Mouse (Mus musculus): ENCODE data around the gene Cygb.
"Not testable (repeated sequence)": the region's sequence is repeated elsewhere in the genome, so short reads cannot be mapped to it uniquely, and the experiment has no call there.

The Cygb gene

DNA sequence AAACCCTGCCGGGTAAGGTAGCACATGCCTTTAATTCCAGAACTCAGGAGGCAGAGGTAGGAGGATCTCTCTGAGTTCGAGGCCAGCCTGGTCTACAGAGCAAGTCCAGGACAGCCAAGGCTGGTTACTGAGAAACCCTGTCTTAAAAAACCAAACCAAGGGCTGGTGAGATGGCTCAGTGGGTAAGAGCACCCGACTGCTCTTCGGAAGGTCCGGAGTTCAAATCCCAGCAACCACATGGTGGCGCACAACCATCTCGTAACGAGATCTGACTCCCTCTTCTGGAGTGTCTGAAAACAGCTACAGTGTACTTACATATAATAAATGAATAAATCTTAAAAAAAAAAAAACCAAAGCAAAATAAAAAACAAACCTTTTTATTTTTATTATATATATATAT lies 17.5 kb downstream of the Cygb start:
- DNase-seq (ENCODE audit: inconsistent ontology term) = not testable (repeated sequence)

GRCm38 (mm10) chr11:116632962-116633361 lies 21.2 kb downstream of the Cygb start:
- DNase-seq (ENCODE audit: inconsistent ontology term) = no peak

DNA sequence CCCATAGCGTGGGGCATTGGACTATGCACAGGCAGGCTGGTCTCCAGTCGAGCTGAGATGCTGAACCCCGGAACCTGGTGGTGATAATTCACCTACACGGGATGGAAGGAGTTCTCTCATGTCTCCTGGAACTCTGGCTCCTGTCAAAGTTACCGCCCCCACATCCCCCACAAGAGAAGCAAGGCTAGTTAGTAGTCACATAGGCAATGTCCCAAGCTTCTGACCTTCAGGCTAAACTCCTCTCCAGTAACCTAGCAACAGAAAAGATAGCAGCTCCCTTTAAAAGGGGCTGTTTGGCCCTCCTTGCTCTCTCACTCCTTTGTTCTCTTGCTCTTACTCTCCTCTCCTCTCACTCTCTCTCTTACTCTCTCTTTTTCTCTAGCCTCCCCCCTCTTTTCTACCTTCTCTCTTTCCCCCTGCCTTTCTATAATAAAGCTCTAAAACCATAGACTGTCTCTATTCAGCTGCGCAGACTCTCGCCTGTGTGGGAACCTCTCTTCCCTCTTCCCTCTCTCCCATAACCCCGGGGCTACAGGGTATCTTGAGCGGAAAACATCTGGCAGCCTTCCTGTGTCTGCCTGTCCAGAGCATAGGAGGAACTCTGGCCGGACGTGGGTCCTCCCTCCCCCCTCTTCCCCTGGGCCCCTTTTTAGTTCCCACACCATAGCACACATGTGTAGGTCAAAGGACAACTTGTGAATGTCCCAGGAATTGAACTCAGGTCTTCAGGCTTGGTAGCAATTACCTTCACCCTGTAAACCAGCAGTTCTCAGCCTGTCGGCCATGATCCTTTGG lies 23.7 kb downstream of the Cygb start:
- no peak for DNase-seq (ENCODE audit: inconsistent ontology term)

- DNase-seq (ENCODE audit: inconsistent ontology term) = no peak
Measured at GRCm38 (mm10) chr11:116629472-116629871, 24.6 kb downstream of the Cygb start.

DNA sequence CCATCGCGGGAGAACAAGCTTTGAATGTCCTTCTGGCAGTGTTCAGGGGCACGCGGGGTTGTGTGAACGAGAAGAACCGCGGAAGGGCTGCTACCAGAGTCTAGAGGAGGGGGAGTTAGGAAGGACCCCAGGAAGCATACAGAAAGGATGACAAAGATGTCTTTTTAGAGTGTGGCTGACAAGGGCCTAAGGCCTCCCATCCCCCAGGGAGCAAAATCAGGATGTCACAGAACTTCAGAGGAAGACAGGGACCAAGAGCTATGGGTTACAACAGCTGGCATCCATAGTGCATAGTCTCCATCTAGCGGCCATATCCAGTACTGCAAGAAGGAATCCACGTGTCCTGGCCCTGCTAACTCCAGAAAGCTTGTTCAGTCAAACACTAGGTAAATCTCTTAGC lies 25.4 kb downstream of the Cygb start:
- peak; percentile 72 for DNase-seq (ENCODE audit: inconsistent ontology term)

DNA sequence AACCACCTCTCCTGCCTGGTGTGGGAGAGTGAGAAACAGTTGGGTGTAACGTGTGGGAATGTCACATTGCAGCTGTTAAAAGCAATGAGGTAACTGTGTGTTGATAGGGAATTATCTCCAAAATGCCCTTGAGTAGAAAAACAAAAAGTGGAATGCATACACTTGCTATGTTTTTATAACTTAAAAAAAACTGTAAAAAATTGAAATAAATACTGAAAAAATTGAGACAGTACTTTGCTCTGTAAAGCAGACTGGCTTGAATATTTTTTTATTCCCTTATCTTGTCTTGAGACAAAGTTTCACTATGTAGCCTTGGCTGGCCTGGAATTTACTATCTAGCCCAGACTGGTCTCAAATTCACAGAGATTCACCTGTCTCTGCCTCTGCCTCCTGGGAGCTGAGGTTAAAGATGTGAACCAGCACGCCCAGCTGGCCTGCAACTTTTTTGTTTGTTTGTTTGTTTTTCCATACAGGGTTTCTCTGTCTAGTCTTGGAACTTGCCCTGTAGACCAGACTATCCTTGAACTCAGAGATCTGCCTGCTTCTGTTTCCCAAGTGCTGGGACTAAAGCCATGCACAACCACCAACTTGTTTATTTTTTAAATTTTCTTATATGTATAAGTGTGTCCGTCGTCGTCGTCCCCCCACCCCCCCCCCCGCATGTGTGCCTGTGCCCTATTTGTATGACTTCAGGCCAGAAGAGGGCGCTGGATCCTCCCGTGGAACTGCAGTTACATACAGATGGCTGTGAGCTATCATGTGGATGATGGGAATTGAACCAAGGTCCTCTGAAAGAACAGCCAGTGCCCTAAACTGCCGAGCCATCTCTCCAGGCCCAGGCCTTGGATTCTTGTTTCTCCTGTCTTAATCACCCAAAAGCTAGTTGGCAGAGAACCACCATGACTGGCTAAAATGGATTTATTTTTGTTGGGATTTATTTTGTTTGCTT lies 26.8 kb downstream of the Cygb start:
- DNase-seq (ENCODE audit: inconsistent ontology term) = no peak

GRCm38 (mm10) chr11:116626299-116627071 lies 27.6 kb downstream of the Cygb start, which contains the start of gene Rhbdf2:
Gene Rhbdf2, minus strand, starts transcription at chr11:116627019.
- no peak for DNase-seq (ENCODE audit: inconsistent ontology term)

DNA sequence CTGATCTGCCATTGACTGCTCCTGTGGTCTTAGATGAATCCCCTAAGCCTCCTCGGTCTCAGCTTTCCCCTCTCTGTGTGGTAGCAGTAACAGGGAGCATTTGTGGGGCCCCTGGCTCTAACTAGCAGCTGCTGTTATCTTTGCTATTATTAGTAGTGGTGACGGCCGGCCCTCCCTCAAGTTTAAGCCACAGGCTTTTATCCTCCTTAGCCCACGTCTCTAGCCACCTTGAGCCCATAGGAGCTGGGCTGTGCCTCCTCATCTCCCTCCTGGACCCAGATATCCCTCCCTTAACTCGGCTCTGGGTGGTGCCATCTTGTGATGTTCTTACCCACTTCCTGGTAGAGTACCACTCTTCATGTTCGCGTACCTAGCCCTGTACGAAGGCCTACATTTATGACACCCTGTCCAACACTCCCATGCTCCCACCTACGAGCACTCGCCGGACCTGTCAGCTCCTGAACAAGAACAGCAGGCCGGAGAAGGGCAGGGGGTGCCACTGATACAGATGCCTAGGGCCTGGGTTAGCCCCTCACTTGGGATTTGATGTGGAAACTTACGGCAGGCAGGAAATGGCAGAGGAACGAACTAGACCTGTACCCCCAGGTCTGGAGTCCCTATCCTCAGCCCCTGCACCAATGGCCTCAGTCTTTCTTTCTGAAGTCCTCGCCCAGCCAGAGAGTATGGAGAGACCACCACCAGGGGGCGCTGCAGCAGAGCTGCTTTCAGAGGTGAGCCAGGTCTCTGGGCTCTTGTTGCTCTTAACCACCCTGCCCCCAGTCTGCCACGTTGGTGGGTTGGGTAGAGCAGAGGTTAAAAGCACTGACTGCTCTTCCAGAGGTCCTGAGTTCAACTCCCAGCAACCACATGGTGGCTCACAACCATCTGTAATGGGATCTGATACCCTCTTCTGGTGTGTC lies 28.8 kb downstream of the Cygb start:
- DNase-seq (ENCODE audit: inconsistent ontology term) = no peak

- peak; percentile 93 for DNase-seq (ENCODE audit: inconsistent ontology term)
Measured at GRCm38 (mm10) chr11:116624131-116624832, 29.8 kb downstream of the Cygb start.

DNA sequence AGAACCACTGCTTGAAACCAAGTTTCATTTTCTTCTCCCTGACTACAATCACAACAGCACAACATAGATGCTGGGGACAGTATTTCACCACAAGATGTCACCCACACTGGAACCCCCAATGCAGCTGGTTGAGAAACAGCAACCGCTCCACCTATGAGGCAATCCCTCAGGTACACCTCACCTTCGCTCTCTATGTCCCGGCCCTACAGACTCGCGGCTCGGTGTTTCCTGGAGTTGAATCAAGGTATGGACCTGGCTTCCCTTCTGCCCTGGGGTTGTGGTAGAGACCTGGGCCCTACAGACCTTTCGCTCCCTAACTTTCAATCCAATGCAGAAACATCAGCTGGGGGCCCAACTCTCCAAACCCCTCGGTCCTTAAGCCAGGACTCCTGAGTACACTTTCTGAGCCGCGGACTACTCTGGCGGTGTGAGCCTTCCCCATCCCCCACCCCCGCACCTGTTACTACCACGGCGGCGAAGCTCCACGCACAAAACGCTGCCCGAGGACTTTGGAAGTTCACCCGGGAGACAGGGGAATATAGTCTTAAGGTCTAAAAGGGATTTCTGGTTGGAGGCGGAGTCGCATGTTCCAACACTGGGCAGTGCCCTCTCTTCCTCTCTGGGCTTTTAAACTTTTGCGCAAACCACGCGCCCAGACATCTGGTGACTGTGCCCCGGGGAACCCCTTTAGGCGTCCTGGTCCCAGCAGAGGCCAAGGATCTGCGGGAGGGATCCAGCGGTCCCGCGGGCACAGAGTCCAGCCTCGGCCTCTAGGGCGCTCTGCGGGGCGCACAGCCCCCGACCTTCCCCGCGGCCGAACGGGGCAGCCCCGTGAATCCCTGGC lies 30.6 kb downstream of the Cygb start:
- DNase-seq (ENCODE audit: inconsistent ontology term) = no peak

DNA sequence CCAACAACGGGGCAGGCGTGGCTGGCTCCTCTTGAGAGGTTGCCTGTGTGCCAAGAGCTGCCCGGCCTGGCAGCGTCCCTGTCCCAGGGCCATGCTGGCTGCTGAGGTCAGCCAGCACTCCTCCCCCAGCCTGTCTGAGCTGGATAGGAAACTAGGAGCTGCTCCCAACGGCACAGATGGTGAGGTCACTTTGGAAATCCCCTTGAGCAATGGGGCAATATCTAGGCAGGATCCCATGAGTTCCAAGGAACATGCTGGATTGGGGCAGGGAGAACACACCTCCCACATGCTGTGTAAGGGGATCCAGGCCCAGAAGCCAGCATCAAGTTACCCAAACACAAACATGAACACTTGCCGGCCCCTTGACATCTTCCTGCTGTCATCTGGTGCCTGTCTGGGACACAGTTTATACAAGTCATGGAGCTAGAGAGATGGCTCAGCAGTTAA lies 32.8 kb downstream of the Cygb start:
- peak; percentile 96 for DNase-seq (ENCODE audit: inconsistent ontology term)

DNA sequence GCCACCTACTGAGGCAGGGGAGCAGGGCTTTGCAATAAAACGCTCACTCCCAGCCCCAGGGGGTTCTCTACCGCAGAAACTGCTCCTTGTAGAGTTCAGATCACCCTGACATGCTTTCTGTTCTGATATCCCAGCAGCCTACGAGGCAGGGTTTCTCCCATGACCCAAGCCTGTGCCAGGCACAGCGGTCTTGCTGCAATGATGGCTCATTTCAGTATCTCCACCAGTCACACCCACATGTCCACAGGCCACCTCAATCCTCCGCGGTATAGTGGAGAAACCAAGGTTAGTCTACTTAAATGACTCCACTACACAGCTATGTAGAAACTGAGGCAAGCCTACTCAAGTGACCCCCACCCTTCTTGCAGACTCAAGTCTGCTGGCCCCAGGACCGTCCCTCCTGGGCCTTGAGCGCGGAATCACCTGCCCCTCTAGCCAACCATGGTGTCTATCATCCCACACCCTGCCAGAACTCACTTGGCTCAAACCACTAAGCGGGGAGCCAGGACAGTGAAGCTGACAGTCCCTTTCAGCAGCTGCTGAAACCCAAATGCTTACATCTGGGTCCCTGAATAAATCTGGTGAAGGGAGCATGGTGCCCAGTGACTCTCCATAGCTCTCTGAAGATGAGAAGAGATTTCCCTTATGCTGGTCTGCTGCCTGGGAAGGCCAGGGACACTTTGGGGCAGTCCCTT lies 33.4 kb downstream of the Cygb start:
- no peak for DNase-seq (ENCODE audit: inconsistent ontology term)

- DNase-seq (ENCODE audit: inconsistent ontology term) = no peak
Measured at GRCm38 (mm10) chr11:116620073-116620472, 34.0 kb downstream of the Cygb start.

- no peak for DNase-seq (ENCODE audit: inconsistent ontology term)
Measured at GRCm38 (mm10) chr11:116619561-116619960, 34.6 kb downstream of the Cygb start.

DNA sequence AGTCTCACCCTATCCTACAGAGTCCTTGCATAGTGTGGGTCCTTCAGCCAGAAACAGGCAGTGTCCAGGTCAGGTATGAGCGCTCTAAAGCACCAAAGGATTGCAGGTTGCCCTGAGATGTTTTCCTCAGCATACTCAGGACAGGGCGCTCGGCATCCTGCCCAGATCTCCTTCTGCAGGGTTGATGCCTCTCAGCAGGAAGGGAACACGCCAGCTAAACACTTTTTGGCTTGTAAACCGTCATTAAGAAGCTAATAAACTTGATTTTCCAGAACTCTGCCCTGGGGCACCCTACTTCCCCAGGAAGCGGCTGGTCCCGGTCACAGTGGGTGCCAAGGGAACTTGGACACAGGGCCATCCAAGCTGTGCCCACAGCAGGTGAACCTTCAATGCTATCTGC lies 35.0 kb downstream of the Cygb start:
- peak; percentile 22 for DNase-seq (ENCODE audit: inconsistent ontology term)

- no peak for DNase-seq (ENCODE audit: inconsistent ontology term)
Measured at GRCm38 (mm10) chr11:116618666-116619065, 35.4 kb downstream of the Cygb start.

GRCm38 (mm10) chr11:116617641-116618040 lies 36.5 kb downstream of the Cygb start:
- DNase-seq (ENCODE audit: inconsistent ontology term) = peak; percentile 22

- peak; percentile 22 for DNase-seq (ENCODE audit: inconsistent ontology term)
Measured at GRCm38 (mm10) chr11:116616438-116617118, 37.5 kb downstream of the Cygb start.
